Mouse (Mus musculus) CH12.LX (cell line): ENCODE measurements at regions not wholly inside any gene's neighbourhood (a gene's known extent, or its start where the extent isn't known, plus 50 kb on each side); places are given as distances from the start of the nearest gene placed in this dataset.

Experiments
- DNase-seq: peaks from one replicate; pipeline ENCODE4 v3.0.0-alpha.2; 2013; ENCODE audit errors: extremely low read depth
- H3K27ac ChIP-seq: 2 replicates; pipeline ENCODE4 v1.5.1; 2012; ENCODE audit warnings: low read depth, mild to moderate bottlenecking, control low read depth, moderate library complexity; ENCODE audit not compliant: insufficient read depth
- H3K27me3 ChIP-seq: replicated peaks from 2 replicates; pipeline ENCODE3; 2012; ENCODE audit warnings: inconsistent platforms
- H3K36me3 ChIP-seq, 2 experiments: replicated peaks in 1 of 2; 2 replicates each; pipeline versions ENCODE3 to v1.6.1; 2012; ENCODE audit warnings: inconsistent platforms in 1 of 2, low read length in 1 of 2, mild to moderate bottlenecking in 1 of 2, mixed read lengths in 1 of 2, moderate library complexity in 1 of 2; ENCODE audit not compliant: control insufficient read depth in 1 of 2, insufficient read depth in 1 of 2
- H3K4me1 ChIP-seq, 2 experiments: 2 replicates each; pipeline ENCODE4 v1.6.1; 2012; ENCODE audit warnings: inconsistent platforms in 1 of 2, moderate library complexity in 1 of 2; ENCODE audit not compliant: insufficient read depth in 2 of 2, control insufficient read depth in 1 of 2
- H3K4me2 ChIP-seq: 2 replicates; pipeline ENCODE4 v1.6.1; 2012; ENCODE audit warnings: low read depth, mild to moderate bottlenecking, control low read depth; ENCODE audit not compliant: poor library complexity, insufficient read depth, severe bottlenecking
- H3K4me3 ChIP-seq, 3 experiments: fragments of 150-350 bp in 1 of 3; sonication (generic) in 1 of 3; replicated peaks in 1 of 3; 2 replicates each; pipeline versions ENCODE3 to v1.5.1; 2011 to 2012; ENCODE audit warnings: low read depth in 2 of 3, low read length in 2 of 3, mild to moderate bottlenecking in 2 of 3, moderate library complexity in 2 of 3, control low read depth in 1 of 3, improper control_type of control experiment in 1 of 3, inconsistent platforms in 1 of 3, mixed read lengths in 1 of 3; ENCODE audit not compliant: poor library complexity in 1 of 3
- H3K79me2 ChIP-seq: replicated peaks from 2 replicates; pipeline ENCODE4 v1.6.1; 2012; ENCODE audit warnings: mild to moderate bottlenecking, moderate library complexity; ENCODE audit not compliant: control insufficient read depth, poor library complexity, insufficient read depth, severe bottlenecking; ENCODE audit errors: extremely low read depth
- H3K9ac ChIP-seq: 2 replicates; pipeline ENCODE4 v1.6.1; 2012; ENCODE audit warnings: low read depth, mild to moderate bottlenecking, control low read depth, moderate library complexity; ENCODE audit not compliant: insufficient read depth
- H3K9me3 ChIP-seq: replicated peaks from 2 replicates; pipeline ENCODE3; 2012; ENCODE audit warnings: low read length, inconsistent platforms, mixed read lengths
- ELF1 ChIP-seq: IDR thresholded peaks from 2 replicates; pipeline ENCODE4 v1.6.1; 2014; ENCODE audit warnings: low read depth, mild to moderate bottlenecking, inconsistent platforms, low read length, improper control_type of control experiment
- EP300 ChIP-seq: IDR thresholded peaks from 2 replicates; pipeline ENCODE4 v1.6.1; 2011; ENCODE audit warnings: low read length, improper control_type of control experiment
- GABPA ChIP-seq: IDR thresholded peaks from 2 replicates; pipeline ENCODE4 v1.6.1; 2012; ENCODE audit warnings: low read depth, low read length, improper control_type of control experiment, inconsistent platforms; ENCODE audit not compliant: insufficient replicate concordance
- HCFC1 ChIP-seq: IDR thresholded peaks from 2 replicates; pipeline ENCODE4 v1.6.1; 2012; ENCODE audit warnings: low read depth, mild to moderate bottlenecking, inconsistent platforms, low read length, improper control_type of control experiment
- JUND ChIP-seq: conservative IDR thresholded peaks from 2 replicates; pipeline ENCODE4 v1.6.1; 2011; ENCODE audit warnings: low read depth, low read length, improper control_type of control experiment
- KAT2A ChIP-seq: IDR thresholded peaks from 2 replicates; pipeline ENCODE4 v1.6.1; 2012; ENCODE audit warnings: low read length, improper control_type of control experiment, inconsistent platforms; ENCODE audit not compliant: insufficient replicate concordance
- MAFK ChIP-seq: IDR thresholded peaks from 2 replicates; pipeline ENCODE4 v1.6.1; 2011; ENCODE audit warnings: low read length, improper control_type of control experiment; ENCODE audit not compliant: insufficient replicate concordance
- MAX ChIP-seq: IDR thresholded peaks from 2 replicates; pipeline ENCODE4 v1.6.1; 2011; ENCODE audit warnings: low read length, improper control_type of control experiment
- MAZ ChIP-seq: IDR thresholded peaks from 2 replicates; pipeline ENCODE4 v1.6.1; 2012; ENCODE audit warnings: low read depth, mild to moderate bottlenecking, inconsistent platforms, low read length, improper control_type of control experiment, moderate library complexity
- MEF2A ChIP-seq: IDR thresholded peaks from 2 replicates; pipeline ENCODE4 v1.6.1; 2014; ENCODE audit warnings: low read depth, mild to moderate bottlenecking, inconsistent platforms, low read length, improper control_type of control experiment, borderline replicate concordance
- MXI1 ChIP-seq: IDR thresholded peaks from 2 replicates; pipeline ENCODE4 v1.6.1; 2011; ENCODE audit warnings: mild to moderate bottlenecking, low read depth, low read length, improper control_type of control experiment
- NELFE ChIP-seq: IDR thresholded peaks from 2 replicates; pipeline ENCODE4 v1.6.1; 2011; ENCODE audit warnings: low read depth, low read length, improper control_type of control experiment
- PAX5 ChIP-seq: IDR thresholded peaks from 2 replicates; pipeline ENCODE4 v1.6.1; 2012; ENCODE audit warnings: low read length, inconsistent platforms, mixed read lengths
- POLR2A ChIP-seq: IDR thresholded peaks from 2 replicates; pipeline ENCODE4 v1.6.1; 2011; ENCODE audit warnings: low read depth, mild to moderate bottlenecking, improper control_type of control experiment, low read length
- POLR2AphosphoS2 ChIP-seq: IDR thresholded peaks from 2 replicates; pipeline ENCODE4 v1.6.1; 2011; ENCODE audit warnings: low read depth, low read length, improper control_type of control experiment
- SIN3A ChIP-seq: IDR thresholded peaks from 2 replicates; pipeline ENCODE4 v1.6.1; 2012; ENCODE audit warnings: low read length, improper control_type of control experiment, inconsistent platforms
- SMC3 ChIP-seq: IDR thresholded peaks from 2 replicates; pipeline ENCODE4 v1.6.1; 2011; ENCODE audit warnings: low read depth, low read length, improper control_type of control experiment
- TCF12 ChIP-seq: IDR thresholded peaks from 2 replicates; pipeline ENCODE4 v1.6.1; 2014; ENCODE audit warnings: low read depth, mild to moderate bottlenecking, inconsistent platforms, low read length, improper control_type of control experiment
- UBTF ChIP-seq: IDR thresholded peaks from 2 replicates; pipeline ENCODE4 v1.6.1; 2012; ENCODE audit warnings: low read depth, mild to moderate bottlenecking, inconsistent platforms, low read length, improper control_type of control experiment, moderate library complexity
- ZKSCAN1 ChIP-seq: IDR thresholded peaks from 2 replicates; pipeline ENCODE4 v1.6.1; 2012; ENCODE audit warnings: low read depth, inconsistent platforms, low read length, improper control_type of control experiment, borderline replicate concordance
- ZMIZ1 ChIP-seq: IDR thresholded peaks from 2 replicates; pipeline ENCODE4 v1.6.1; 2012; ENCODE audit warnings: low read depth, mild to moderate bottlenecking, inconsistent platforms, low read length, improper control_type of control experiment
- ZNF384 ChIP-seq: IDR thresholded peaks from 2 replicates; pipeline ENCODE4 v1.6.1; 2012; ENCODE audit warnings: low read depth, low read length, improper control_type of control experiment, inconsistent platforms
- dilution Hi-C: fragments of 300-500 bp; cut with MboI; formaldehyde crosslinking; loops from 2 replicates; pipeline ENCODE4 v1.14.3; 2020; ENCODE audit warnings: low sequenced_read_pairs; ENCODE audit not compliant: extremely low pct_unique_long_range_greater_than_20kb, extremely low pct_ligation_motif_present
- in situ Hi-C: fragments of 300-500 bp; cut with MboI; formaldehyde crosslinking; loops from 3 replicates; pipeline ENCODE4 v1.14.3; 2019; ENCODE audit warnings: low sequenced_read_pairs, low pct_ligation_motif_present, low pct_unique_long_range_greater_than_20kb, mixed read lengths

GRCm38 (mm10) chr7:137841456-137842100, 404.2 kb downstream of the Glrx3 start:
- DNase-seq, result no peak
- Histone ChIP-seq H3K36me3 (no peaks in the 10 kb centered on the region), H3K9me3 (no peaks in the 10 kb centered on the region), H3K27ac (no peak overlapping the region), H3K4me1 (no peaks in the 10 kb centered on the region), H3K79me2 (no peaks in the 10 kb centered on the region), H3K4me2 (no peak overlapping the region), H3K4me3 (no peak overlapping the region), H3K9ac (no peak overlapping the region), H3K27me3 (peaks cover 84% of the 10 kb centered on the region)
- in situ Hi-C loops (no loop called here), dilution Hi-C loops (no loop called here)
- TF ChIP-seq ZNF384 (no peak), EP300 (no peak), GABPA (no peak), PAX5 (no peak), NELFE (no peak), MEF2A (no peak), KAT2A (no peak), MAX (no peak), POLR2AphosphoS2 (no peak), UBTF (no peak)

GRCm38 (mm10) chr7:137847856-137848255, 410.4 kb downstream of the Glrx3 start:
- Histone ChIP-seq H3K27ac (no peak overlapping the region), H3K4me3 (no peak overlapping the region), H3K27me3 (peaks cover 80% of the 10 kb centered on the region), H3K4me1 (no peaks in the 10 kb centered on the region), H3K9me3 (no peaks in the 10 kb centered on the region), H3K9ac (no peak overlapping the region), H3K36me3 (no peaks in the 10 kb centered on the region), H3K79me2 (no peaks in the 10 kb centered on the region), H3K4me2 (no peak overlapping the region)
- no peak for DNase-seq
- in situ Hi-C loops (no loop called here), dilution Hi-C loops (no loop called here)
- TF ChIP-seq SIN3A (no peak), ZMIZ1 (no peak), NELFE (no peak), MAFK (no peak), MXI1 (no peak), POLR2A (no peak), POLR2AphosphoS2 (no peak), GABPA (no peak)

- dilution Hi-C loops, result no loop called here
- in situ Hi-C loops, result no loop called here
- TF ChIP-seq MAX, result no peak
- TF ChIP-seq ZNF384, result no peak
- no peak for TF ChIP-seq TCF12
- no peak for TF ChIP-seq MAFK
- no peak for TF ChIP-seq SIN3A
- no peak for TF ChIP-seq NELFE
- TF ChIP-seq ELF1, result no peak
- TF ChIP-seq HCFC1, result no peak
- TF ChIP-seq ZMIZ1, result no peak
- no peak for TF ChIP-seq SMC3
- TF ChIP-seq JUND, result no peak
- no peak for TF ChIP-seq MXI1
- TF ChIP-seq KAT2A, result no peak
- TF ChIP-seq MAZ, result no peak
- no peak for TF ChIP-seq ZKSCAN1
These were observed 413.6 kb downstream of the Glrx3 start for GRCm38 (mm10) chr7:137851061-137851460.

More at GRCm38 (mm10) chr7:137851061-137851460, 413.6 kb downstream of the Glrx3 start:
- Histone ChIP-seq H3K9me3 (no peaks in the 10 kb centered on the region), H3K36me3 (no peaks in the 10 kb centered on the region), H3K4me1 (no peaks in the 10 kb centered on the region), H3K27ac (no peak overlapping the region), H3K79me2 (no peaks in the 10 kb centered on the region), H3K4me3 (no peak overlapping the region), H3K9ac (no peak overlapping the region), H3K4me2 (no peak overlapping the region), H3K27me3 (peaks cover 72% of the 10 kb centered on the region)
- no peak for DNase-seq
